Mouse (Mus musculus): ENCODE data around the gene Zfp687.

- TF ChIP-seq POLR2A (IDR thresholded peaks at IDR 0.05; ENCODE audit: insufficient read depth, low read depth, low read length) (no peak), CTCF (IDR thresholded peaks at IDR 0.05) (no peak), EP300 (IDR thresholded peaks at IDR 0.05; ENCODE audit: insufficient read depth, low read depth, low read length) (no peak)
Observed at GRCm38 (mm10) chr3:95024551-95024950, 9.3 kb upstream of the Zfp687 start.
